Mouse (Mus musculus): ENCODE measurements around the gene Ptprh.

Ptprh gene

DNA sequence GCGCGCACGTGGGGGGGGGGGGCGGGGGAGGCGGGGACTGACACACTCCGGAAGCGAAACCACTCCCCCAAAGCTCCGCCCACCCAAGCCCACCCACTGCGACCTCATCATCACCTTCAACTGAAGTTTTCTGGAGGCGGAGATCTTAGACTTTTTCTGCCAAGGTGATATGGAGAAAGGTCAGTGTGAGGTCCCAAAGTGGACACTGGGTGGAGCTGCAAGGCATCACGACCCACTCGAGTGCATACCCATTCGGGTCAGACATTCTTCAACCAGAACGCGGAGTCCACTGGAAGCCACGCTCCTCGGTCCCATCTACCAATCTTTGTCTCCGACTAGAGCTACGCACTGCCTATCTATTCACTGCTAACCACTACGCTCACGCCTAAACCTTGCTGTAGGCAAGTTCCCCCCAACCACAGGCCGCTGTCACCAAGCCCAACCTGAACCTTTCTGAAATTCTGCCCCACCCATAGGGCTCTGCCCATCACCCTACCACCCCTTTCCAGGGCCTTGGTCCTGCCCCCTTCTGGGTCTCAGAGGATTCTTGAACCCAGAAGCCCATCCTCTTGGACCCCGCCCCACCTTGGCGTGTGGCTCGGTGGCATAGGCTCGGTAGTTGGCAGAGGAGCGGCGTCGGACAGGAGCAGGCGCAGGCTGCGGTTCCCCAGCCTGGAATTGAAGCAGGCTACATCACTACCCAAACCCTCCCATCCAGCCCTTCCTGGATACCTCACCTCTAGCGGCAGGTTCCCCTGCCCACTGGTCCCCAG lies 82.4 kb downstream of the Ptprh start:
- no peak for DNase-seq

DNA sequence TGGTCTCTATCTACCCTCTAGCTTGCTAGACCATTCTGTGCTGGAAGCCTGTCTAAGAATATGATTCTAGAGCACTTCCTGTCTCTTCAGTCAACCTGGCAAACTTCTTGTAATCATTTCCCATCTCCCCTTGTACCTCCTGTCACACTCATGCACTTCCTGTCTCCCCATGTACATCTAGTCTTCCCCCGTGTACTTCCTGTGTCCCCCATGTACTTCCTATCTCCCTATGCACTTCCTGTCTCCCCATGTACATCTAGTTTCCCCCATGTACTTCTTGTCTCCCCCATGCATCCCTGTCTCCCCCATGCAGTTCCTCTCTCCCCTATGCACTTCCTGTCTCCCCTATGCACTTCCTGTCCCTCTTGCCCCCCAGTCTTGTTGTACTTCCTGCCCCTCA lies 85.4 kb downstream of the Ptprh start:
- no peak for DNase-seq

DNA sequence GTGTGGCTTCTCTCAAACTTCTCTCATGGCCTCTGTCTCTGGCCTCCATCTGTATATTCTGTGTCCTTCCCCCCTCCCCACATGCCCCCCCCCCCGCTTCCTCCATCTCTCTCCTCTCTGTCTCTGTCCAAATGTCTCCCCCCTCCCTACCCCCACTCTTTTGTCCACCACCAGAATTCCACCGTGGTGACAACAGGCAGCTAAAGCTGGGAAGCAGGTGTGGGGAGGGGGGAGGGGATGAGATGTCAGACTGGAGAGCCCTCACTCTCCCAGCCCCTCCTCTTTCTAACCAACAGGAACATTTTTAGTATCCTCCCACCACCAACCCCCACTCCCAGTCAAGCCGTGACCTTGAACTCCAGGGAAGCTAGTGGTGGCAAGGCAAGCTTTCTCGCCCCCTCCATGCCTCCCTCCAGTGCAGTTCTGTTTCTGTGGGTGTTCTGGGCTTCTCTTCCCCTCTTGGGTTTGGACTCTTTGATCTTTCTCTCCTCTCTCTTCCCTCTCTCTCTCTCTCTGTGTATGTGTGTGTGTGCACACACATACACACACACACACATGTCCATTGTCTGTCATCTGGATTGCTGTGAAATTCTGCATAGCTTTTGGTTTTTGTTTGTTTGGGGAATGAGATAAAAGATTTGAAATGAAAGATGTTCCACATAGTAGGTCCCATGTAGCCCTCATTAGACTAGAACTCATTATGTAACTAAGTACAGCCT lies 87.3 kb downstream of the Ptprh start, which contains the start of gene Tnnt1:
TSS of gene Tnnt1 (minus strand) at position 51 of the 719 bp plus-strand sequence.
- no peak for DNase-seq

DNA sequence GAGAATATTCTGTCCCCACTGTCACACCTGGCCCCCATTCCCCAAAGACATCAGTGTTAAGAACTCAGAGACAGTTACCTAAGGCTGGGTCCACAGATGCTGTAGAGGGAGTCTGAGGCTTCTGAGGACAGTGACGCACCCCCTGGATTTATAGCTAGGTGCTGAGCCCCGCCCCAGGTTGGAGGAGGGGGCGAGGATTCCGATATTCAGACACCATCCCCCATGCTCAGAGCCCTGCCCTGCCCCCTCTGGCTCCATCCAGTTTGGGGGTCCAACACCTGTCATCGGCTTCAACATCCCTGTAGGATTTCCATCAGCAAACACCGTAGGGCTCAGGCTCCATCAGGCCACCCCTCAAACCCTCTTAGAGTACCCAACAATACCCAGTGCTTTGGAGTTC lies 88.0 kb downstream of the Ptprh start:
- DNase-seq: no peak

DNA sequence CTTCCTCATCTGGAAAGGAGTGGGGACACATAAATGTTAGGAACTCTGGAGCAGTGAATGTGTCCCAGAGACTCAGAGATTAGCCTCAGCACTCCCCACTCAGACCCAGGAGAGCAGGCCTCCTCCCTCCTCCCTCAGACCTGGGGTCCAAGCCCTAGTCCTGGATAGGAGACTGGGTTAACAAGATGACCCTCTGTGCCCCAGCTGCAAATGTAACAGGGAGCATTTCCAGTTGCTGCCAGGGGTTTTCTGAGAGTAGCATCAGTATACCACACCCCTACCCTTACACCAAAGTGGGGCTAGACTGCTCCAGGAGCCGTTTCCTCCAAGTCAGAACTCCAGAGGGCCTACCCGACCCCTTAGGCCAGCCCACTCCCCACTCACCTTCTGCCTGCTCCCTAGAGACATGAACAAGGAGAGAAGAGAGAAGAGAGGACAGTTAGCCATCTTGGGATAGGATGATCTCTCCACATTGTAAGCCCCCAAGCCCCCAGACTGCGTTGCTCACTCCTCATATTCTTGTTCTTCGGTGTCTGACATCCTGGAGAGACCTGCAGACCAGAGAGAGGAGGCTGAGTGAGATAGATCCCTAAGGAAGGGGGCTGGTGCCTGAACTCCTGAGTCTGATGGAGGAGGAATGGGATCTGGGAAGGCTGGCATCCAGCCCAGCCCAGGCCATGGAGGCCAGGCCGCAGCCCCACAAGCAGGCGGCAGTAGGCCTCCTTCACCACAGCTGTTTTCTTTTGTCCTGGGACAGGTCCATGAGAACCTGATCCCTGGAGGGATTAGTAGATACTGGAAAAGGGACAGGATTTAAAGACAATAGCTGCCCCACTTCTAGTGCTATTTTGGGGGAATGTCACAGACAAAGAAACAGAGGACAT lies 89.8 kb downstream of the Ptprh start:
- DNase-seq: no peak

DNA sequence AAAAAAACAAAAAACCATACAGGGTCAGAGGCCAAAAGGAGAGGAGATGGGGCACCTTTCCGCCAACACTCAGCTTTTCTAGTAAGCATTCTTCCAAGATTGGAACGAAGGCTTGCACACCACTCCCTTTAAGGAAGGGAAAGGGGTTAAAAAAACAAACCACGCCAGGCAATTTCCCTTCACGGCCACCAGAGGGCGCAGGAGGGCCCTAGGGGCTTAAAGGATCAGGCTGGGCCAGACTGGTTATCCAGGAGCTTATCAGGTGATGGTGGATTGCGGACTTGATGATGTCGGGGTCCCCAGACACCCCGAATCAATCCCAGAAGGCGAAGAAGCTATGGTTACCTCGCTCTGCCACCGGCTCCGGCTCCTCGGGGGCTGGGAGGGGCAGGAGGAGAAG lies 90.6 kb downstream of the Ptprh start:
- DNase-seq: no peak

DNA sequence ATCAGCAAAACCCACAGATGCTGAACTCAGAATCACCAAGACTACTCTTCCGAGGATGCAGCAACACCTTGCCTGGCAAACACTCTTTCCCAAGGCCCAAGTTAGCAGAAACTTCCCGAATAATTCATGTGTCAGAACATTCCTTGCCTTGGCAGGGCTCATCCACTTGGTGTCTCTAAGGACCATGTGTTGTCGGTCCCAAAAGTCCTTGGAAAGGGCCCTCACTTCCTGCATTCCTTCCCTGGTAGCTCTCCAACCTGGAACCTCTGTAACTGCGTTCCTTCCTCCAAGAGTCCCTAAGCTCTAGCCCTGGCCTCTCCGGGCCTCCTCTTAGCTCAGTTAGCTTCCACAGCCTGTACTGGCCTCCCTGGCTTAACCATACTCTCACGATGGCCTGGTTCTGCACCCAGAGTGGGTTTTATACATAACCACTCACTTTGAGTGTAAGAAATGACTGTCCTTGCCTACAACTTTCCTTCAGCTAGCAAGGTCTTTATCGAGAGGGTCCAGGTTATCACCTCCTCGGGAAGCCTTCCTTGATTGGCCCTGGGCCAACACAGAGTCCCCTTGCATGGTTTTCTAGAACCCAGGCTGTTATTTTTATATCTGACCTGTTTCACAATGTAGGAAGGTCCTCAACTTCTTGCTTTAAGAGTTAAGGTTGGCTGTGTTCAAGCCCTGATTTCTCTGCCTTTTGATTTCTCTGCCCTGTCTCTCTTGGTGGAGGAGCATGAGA lies 92.2 kb downstream of the Ptprh start:
- DNase-seq: no peak

DNA sequence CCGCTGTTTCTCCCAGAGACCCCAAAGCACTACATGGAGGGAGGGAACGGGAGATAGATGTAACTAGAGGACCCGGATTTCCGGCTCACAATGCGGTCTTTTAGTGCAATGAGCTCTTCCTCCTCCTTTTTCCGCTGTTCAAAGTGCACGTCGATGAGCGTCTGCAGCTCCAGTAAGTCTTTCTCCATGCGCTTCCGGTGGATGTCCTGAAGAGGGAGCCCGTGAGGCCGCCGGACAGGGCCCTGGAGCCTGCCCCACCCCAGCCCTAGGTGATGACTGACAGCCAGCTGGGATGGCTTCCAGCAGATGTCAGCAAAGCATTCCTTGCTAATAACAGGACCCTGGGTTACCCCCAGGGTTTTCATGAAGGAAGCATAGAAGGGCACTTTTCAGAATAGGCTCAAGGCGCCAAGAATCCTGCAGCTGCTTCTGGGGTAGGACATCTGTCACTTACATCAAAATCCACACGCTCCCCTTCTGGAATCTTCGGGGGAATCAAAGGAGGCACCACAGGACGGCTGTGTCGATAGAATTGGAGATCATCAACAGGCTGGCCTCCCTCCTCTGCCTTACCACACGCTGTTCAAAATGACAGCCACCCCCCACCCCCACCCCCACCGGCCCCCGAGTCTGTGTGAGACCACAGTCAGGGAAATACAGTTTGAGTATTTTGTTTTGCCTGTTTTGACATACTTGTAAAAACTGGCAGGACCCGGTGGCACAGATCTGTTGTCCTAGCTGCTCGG lies 93.8 kb downstream of the Ptprh start:
- DNase-seq: peak; percentile 41

DNA sequence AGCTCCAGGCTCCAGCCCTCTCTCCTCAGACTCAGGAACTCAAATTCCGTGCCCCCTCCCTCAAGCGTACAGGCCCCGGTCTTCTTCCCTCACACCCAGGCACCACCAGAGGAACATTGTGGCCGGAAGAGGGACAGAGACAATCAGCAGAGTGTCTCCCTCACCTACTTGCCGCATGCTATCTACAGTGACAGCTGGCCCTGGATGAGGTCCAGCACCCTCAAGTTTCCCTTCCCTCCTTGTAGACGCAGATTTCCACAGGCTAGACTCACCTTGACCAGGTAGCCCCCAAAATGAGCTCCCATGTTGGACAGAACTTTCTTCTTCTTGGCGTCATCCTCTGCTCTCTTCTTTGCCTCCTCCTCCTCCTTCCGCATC lies 95.1 kb downstream of the Ptprh start:
- DNase-seq: no peak

DNA sequence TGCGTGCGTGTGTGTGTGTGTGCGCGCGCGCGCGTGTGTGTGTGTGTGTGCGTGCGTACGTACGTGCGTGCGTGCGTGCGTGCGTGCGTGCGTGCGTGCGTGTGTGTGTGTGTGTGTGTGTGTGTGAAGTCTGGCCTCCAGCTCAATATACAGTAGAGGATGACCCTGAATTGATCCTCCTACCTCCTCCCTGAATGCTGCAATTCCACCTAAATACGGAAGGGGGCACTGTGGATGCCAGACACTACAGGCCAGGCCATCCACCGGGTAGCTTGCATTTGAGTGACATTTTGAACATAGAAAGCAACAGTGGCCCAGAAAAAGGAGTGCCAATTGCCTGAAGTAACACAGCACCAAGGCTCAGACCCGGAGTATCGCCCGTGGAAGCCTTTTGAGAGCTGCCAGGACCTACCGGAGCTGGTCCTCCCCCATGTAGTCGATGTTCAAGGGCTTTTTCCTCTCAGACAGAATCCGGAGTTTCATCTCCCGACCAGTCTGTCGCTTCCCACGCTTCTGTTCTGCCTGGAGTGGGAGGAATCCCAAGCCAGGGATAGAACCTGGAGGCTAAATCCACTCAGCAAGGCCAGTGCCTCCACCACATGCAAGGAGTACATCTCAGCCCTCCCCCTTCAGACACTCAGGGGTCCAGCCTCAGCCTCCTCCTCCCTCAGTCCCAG lies 95.6 kb downstream of the Ptprh start:
- peak; percentile 43 for DNase-seq

DNA sequence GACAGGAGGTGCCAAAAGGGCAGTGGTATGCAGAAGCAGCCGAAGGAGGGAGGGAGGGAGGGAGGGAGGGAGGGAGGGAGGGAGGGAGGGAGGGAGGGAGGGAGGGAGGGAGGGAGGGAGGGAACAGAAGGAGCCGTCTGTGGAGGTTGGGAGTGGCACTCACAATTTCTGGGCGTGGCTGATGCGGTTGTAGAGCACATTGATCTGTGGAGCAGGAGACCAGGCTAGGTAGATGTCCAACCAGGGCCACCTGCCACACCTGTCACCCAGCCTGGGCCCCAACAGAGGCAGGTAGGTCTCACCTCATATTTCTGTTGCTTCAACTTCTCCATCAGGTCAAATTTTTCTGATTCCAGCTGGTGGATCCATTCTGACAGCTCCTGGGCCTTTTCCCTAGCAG lies 96.6 kb downstream of the Ptprh start:
- DNase-seq: no peak

DNA sequence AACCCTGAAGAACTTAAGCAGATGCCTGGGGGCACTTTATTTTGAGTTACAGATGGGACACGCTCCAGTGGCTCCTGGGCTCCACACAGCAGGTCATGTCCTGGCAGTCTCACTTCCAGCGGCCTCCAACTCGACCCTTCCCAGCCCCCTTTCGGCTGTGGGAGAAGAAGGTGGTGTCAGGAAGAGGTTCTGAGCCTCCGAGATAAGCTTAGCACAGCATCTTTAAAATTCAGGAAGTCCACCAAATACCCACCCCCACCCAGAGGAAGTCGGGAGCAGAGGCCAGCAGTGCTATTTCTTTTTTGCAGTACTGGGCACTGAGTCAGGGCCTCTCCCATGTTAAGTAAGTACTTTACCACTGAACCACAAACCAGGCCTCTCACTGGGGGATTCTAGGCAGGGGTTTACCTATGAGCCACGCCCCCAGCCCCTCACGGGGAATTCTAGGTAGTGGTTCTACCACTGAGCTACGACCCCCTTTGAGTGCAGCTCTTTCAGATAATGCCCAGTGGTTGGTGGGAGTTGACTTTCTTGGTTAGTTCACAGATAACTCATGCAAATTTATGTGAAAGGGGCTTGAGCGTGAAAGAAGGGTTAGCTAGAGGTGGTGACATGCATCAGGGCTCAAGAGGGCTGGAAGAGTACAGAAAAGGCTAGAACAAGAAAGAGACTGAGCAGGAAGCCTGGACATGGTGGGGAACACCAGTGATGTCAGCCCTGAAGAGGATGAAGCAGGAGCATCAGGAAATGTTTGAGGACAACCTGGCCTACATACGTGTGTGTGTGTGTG lies 99.0 kb downstream of the Ptprh start:
- no peak for DNase-seq

DNA sequence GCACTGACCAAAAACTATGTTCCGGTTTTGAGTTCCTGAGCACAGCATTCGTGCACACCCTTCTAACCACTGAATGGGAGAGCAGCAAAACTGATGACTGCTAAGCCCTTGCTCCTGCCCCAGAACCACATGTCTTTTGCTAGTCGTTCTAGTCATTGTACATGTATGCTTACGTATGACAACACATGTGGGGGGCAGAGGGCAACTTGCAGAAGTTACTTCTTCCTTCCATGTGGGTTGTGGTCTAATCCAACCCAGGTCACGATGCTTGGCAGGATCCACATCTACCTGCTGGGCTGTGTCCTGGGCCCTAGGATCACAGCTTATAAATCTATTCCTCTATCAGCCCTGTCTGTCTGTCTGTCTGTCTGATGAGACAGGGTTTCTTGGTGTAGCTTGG lies 100.0 kb downstream of the Ptprh start:
- DNase-seq: no peak

DNA sequence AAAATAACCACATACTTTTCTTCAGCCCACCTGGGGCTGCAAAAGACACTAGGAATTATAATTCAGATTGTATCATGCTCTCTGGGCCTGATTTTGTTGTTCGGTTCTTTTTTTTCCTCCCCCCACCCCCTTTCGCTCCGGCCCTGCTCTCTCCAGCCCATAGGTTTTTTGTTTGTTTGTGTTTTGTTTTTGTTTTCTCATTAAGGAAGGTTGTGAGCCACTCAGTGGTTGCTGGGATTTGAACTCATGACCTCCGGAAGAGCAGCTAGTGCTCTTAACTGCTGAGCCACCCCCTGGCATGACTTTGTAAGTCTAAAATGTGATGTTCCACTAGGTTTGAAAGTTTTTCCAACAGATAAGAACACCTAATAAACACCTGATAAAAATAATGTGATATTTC lies 100.7 kb downstream of the Ptprh start:
- no peak for DNase-seq

DNA sequence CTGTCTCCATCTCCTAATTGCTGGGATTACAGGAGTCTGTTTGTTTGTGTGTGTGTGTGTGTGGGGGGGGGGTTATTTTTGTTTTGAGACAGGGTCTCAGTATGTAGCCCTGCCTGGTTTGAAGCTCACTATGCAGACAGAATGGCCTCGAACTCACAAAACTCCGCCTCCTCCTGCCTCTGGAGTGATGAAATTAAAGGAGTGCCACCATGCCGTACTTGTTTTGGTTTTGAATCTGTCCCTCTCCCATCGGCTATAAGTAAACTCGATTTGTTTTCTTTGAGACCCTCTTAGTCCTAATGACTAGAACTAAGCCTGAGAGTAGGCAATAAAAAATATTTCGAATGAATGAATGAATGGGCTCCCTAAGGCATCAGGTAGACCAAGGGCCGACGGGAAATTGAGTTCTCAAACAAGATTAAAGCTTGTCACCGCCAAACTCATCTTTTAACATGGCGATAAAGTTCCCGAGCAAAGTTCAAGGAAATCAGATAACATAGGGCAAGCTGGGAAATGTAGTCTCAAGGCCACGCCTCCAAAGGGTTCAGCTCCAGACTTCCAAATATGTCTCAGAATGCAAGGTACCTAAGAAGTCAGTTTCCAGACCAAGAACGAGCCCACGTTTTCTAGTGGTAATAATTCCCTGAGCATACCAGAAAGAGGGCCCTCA lies 101.3 kb downstream of the Ptprh start:
- DNase-seq: peak; percentile 87

DNA sequence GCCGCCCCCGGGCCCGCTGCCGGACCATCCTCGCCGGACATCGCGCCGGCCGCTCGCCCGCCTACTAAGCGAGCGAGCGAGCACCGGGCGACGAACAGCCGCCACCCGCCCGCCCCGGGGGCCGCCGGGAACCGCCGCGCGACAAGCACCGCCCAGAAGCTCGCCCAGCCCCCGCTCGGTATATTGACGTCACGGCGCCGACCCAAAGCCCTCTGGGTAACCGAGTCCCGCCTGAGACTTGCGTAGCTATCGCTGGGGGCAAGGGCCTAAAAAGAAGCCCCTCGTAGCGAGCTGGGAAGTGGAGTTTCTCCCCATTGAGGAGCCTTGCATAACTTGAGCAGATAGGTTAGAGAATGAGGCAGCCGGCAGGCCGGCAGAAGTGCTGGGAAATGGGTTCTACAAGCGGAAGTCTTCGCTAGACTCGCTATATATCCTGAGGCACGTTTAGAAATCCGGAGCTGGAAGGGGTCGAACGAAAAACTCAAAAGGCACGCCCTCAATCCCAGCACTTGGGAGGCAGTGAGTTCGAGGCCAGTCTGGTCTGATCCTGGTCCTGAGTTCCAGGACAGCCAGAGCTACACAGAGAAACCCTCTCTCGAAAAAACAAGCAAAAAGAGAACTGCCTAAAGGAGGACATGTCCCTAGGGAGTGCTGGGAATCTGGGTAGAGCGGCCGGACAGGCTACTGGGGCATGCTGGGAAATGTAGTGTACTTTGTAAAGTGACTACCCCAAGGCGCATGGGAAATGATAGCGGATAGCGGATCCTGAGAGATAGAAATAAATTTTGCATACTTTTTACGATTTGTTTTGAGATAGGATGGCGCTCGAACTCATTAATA lies 102.1 kb downstream of the Ptprh start, which contains the start of gene Ppp1r12c:
TSS of gene Ppp1r12c (minus strand) at position 123 of the 840 bp plus-strand sequence.
- peak; percentile 97 for DNase-seq

DNA sequence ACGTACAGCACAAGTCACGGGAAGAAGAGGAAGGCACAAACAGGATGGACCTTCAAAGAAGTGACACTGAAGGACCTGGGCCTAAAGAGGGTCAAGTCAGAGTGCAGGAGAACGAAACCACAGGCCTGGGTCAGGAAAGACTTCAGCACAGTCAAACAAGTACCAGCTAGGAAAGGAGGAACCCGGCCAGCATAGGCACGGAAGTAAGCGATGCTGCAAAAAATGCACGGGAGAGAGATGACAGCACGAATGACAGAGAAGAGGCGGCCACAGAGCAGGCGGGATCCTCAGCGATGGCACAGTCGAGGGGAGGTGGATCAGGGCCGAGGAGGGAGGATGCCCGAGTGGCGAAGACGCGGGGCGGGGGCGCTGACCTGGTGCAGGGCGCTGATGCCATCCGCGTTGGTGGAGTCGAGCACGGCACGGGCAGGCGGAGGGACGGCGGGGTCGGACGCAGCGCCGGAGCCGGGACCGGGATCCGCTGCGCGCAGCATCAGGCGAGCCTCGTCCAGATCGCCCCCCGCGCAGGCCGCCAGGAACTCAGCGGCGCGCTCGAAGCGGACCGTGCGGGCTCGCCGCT lies 102.9 kb downstream of the Ptprh start:
- DNase-seq: peak; percentile 65

DNA sequence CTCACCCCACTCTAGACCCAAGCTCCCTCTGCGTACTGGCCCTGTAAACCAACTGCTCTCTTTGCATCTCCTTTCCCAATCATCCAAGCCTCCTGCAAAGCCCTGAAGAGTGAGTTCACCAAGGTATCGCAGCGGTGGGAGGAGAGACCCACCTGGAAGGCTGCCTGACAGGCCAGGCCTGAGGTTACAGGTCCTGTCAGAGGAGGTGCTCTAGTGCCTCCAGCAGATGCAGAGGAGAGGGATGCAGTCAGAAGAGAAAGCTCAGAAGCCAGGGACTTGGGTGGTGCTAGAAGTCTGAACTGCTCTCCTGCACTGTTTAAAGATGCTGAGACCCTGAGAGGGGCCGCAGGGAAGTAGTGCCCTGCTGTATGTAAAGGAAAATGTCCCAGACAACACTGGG lies 104.8 kb downstream of the Ptprh start:
- DNase-seq: no peak

All from right cerebral cortex, adult 18-20 months (tissue).